Mouse (Mus musculus): ENCODE results near the gene Inka2. TPM values are rescaled to one million over a fixed set of nuclear protein-coding genes. Genes with fewer than 3 reads are reported as not detected.

Inka2 gene
- polyA plus RNA-seq, 1 experiment from 2014 or later = 2.6 TPM

DNA sequence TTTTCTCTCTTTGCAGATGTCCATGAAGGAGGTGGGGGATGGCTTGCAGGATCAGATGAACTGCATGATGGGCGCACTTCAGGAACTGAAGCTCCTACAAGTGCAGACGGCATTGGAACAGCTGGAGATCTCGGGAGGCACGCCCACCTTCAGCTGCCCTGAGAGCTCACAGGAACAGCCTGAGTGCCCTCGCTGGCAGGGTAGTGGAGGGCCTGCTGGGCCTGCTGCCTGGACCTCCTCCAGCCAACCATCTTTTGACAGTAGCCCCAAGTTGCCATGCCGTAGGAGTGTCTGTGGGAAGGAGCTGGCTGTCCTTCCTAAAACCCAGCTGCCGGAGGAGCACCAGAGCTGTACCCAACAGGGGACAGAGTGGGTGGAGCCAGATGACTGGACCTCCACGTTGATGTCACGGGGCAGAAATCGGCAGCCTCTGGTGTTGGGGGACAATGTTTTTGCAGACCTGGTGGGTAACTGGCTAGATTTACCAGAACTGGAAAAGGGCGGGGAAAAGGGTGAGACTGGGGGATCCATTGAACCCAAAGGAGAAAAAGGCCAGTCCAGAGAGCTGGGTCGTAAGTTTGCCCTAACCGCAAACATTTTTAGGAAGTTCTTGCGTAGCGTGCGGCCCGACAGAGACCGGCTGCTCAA is 12.1 kb downstream of the Inka2 start:
- Histone ChIP-seq H3K4me2 (no peak overlapping the region), H3K9ac (no peak overlapping the region), H3K36me3 (0 out of 2 replicates have a peak, but pooled peaks cover 4% of the 10 kb centered on the region), H3K27me3 (no peaks in the 10 kb centered on the region), H3K27ac (no peak overlapping the region), H3K4me1 (peaks cover 16% of the 10 kb centered on the region; the same call in 1 of the 2 replicates), H3K4me3 (no peak overlapping the region), H3K9me3 (no peaks in the 10 kb centered on the region)
- 63% methylated on average over 18 of the region's 18 CpGs for WGBS
- ATAC-seq (ENCODE audit: borderline replicate concordance, extremely low read depth, low FRiP score, low TSS enrichment) = no peak

DNA sequence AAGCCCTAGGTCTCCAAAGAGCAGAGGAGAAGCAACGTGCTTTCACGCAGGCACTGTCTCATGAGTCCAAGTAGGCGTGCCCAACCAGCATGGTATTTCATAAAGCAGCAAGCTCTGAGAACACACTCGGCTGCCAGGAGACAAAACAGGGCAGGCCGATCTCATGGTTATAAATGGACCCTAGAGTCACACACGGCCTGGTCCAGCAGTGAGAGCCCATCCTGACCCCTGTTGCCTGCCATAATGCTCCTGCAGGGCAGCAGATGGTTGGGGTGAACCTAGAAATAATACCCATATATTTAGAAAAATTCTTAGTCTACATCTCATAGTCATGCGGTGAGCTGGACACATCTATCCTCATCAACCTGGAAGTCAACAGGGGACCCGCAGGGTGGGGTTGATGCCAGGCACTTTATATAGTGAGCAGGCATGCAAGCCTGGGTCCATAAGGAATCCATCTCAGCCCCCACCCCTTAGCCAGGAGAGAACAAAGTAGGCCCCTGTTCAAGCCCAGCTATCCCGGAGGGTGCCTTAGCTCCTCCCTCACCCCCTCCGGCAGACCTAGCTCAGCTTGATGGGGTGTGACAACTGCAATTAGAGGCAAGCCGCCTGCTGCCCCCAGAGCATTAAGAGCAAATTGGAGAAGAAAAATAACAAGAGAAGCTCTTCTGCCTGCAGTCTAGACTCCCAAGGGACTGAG is 13.6 kb downstream of the Inka2 start:
- no peak overlapping the region for H3K27ac ChIP-seq

DNA sequence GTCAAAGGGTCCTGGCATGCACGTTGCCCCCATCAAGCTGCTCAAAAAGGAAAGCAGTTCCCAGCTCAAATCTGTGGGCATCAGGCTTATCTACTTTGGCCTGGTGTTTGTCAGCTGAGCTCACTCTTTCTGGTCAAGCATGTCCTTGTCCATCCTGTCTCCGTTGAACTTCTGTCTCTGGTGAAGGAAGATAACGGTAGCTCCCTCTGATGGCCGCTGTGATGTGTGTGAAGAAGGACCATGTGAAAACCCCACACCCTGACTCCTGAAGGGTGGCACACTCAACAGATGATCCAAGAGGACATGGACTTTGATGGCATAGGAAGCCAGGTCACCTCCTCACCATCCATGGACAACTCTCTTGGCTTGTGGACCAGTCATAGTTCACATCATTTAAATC is 14.3 kb downstream of the Inka2 start:
- no peak overlapping the region for H3K9ac ChIP-seq
- 37% methylated on average over 4 of the region's 4 CpGs for WGBS
- peaks cover 16% of the 10 kb centered on the region; the same call in 1 of the 2 replicates for H3K4me1 ChIP-seq
- ATAC-seq (ENCODE audit: borderline replicate concordance, extremely low read depth, low FRiP score, low TSS enrichment) = no peak
- no peaks in the 10 kb centered on the region for H3K27me3 ChIP-seq
- H3K9me3 ChIP-seq = no peaks in the 10 kb centered on the region
- no peak overlapping the region for H3K4me2 ChIP-seq
- H3K36me3 ChIP-seq = 0 out of 2 replicates have a peak, but pooled peaks cover 4% of the 10 kb centered on the region
- H3K27ac ChIP-seq = no peak overlapping the region
- no peak overlapping the region for H3K4me3 ChIP-seq

More for the DNA sequence above, 13.6 kb downstream of the Inka2 start:
- Histone ChIP-seq H3K4me2 (no peak overlapping the region), H3K9me3 (no peaks in the 10 kb centered on the region), H3K36me3 (0 out of 2 replicates have a peak, but pooled peaks cover 4% of the 10 kb centered on the region), H3K4me1 (peaks cover 16% of the 10 kb centered on the region; the same call in 1 of the 2 replicates), H3K4me3 (no peak overlapping the region), H3K9ac (no peak overlapping the region), H3K27me3 (no peaks in the 10 kb centered on the region)
- ATAC-seq (ENCODE audit: borderline replicate concordance, extremely low read depth, low FRiP score, low TSS enrichment) = no peak
- 68% methylated on average over 11 of the region's 11 CpGs for WGBS

DNA sequence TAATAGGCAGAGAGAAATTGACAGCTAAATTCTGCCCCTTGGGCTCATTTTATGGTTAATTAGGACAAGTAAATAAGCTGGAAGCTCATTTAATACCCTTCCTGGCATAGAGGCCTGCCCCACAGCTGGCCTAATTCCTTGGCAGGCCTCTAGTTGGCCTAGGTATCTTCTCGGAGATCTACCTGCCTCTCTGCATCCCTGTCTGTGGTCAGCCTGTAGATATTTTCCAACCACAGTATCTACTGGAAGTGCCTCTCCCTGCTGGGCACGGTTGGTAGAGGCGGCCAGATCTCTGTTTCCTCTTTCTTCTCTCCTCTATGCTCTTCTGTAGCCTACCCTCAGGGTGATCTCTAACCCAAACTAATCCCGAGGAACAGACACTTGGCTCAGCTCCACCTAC is 15.6 kb downstream of the Inka2 start:
- Histone ChIP-seq H3K27ac (no peak overlapping the region), H3K4me1 (0 out of 2 replicates have a peak, but pooled peaks cover 9% of the 10 kb centered on the region), H3K27me3 (no peaks in the 10 kb centered on the region), H3K4me2 (no peak overlapping the region), H3K4me3 (no peak overlapping the region), H3K9me3 (no peaks in the 10 kb centered on the region), H3K9ac (no peak overlapping the region), H3K36me3 (0 out of 2 replicates have a peak, but pooled peaks cover 4% of the 10 kb centered on the region)
- ATAC-seq (ENCODE audit: borderline replicate concordance, extremely low read depth, low FRiP score, low TSS enrichment) = no peak
- 73% methylated on average over 4 of the region's 4 CpGs for WGBS

DNA sequence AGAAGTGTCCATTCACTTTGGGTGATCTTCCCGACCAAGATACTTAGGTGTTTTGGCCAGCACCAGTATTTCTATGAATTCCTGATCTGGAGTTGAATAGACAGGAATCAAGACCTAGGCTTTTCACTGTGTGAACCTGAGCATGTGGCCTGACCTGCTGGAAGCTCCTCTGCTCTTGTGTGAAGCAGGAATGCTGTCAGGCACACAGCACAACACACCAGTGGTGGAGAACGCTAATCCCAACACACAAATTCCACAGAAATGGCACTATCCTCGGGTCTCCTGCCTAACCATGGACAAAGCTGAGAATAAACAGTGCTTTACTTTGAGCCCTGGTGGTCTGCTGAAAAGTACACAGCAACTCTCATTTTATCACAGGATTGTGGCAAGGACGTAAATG is 16.1 kb downstream of the Inka2 start:
- Histone ChIP-seq H3K4me2 (no peak overlapping the region), H3K4me1 (0 out of 2 replicates have a peak, but pooled peaks cover 9% of the 10 kb centered on the region), H3K9me3 (no peaks in the 10 kb centered on the region), H3K4me3 (no peak overlapping the region), H3K27me3 (no peaks in the 10 kb centered on the region), H3K9ac (no peak overlapping the region), H3K36me3 (0 out of 2 replicates have a peak, but pooled peaks cover 4% of the 10 kb centered on the region), H3K27ac (no peak overlapping the region)
- no peak for ATAC-seq (ENCODE audit: borderline replicate concordance, extremely low read depth, low FRiP score, low TSS enrichment)
- WGBS = 60% methylated on average over 4 of the region's 4 CpGs

DNA sequence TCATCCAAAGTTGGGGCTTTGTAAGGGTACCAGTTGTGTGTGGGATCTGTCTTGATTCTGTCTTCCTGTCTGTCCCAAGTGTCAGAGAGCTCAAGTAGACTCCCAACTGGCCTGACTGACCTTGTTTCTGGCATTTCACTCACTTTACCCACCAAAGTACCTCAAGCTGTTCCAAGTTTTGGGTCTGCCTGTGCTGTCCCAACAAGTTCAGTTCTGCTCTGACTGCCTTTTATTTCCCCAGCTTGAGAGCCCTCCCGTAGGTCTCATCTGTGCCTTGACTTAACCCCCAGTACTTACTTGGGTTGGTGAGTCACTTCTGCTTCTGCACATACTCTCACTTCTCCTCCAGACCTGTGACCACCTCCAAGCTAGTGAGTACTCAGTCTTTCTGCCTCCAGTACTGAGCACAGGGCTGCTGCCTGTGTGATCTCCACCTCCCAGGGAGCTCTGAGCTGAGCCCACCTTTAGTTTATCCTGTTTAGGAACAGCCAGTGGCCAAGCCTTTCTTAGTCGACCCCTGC is 17.3 kb downstream of the Inka2 start:
- H3K4me1 ChIP-seq = no peaks in the 10 kb centered on the region
- no peaks in the 10 kb centered on the region for H3K27me3 ChIP-seq
- no peak overlapping the region for H3K4me2 ChIP-seq
- H3K4me3 ChIP-seq = no peak overlapping the region
- H3K36me3 ChIP-seq = 0 out of 2 replicates have a peak, but pooled peaks cover 4% of the 10 kb centered on the region
- H3K27ac ChIP-seq = no peak overlapping the region
- WGBS = 60% methylated on average over 2 of the region's 2 CpGs
- H3K9me3 ChIP-seq = no peaks in the 10 kb centered on the region
- ATAC-seq (ENCODE audit: borderline replicate concordance, extremely low read depth, low FRiP score, low TSS enrichment) = no peak
- no peak overlapping the region for H3K9ac ChIP-seq

DNA sequence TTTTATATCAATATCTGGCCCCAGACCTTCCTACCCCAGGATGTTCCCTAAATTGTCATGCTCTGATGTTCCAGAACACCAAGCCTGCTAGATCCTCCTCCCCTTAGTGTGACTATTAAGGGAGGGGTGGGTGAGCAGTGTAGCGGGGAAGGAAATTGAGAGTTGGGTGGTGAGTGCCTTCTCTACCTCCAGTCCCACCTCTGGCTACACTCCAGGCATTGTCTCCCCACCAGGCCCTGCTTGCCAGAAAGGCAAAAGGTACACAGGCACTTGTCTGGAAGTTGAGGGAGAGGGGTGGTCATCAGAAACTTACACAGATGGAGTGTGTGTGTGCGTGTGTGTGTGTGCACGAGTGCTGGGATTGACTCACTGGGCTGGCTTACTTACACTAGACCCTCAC is 18.1 kb downstream of the Inka2 start:
- Histone ChIP-seq H3K4me3 (no peak overlapping the region), H3K4me1 (no peaks in the 10 kb centered on the region), H3K27me3 (no peaks in the 10 kb centered on the region), H3K4me2 (no peak overlapping the region), H3K9ac (no peak overlapping the region), H3K36me3 (0 out of 2 replicates have a peak, but pooled peaks cover 1% of the 10 kb centered on the region), H3K9me3 (no peaks in the 10 kb centered on the region), H3K27ac (no peak overlapping the region)
- ATAC-seq (ENCODE audit: borderline replicate concordance, extremely low read depth, low FRiP score, low TSS enrichment) = no peak
- 81% methylated on average over 3 of the region's 3 CpGs for WGBS

DNA sequence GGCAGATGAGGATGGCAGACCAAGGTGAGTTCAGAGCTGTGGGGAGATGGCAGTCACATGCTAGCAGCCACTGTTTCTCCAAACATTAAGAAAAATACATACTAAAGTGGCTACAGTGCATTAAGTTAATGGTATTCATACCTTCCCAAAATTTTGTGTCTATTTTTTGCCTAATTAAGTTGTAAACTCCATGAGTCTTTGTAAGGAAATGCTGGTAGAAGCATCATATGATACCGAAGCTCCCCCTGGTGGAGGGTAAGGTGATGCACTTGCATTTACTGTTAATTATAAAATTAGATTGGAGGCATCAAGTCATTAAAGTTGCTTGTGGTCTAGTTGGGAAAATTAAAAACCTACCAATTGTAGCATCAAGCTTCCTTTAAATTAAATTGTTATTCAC is 21.6 kb downstream of the Inka2 start:
- no peak overlapping the region for H3K27ac ChIP-seq
- H3K4me3 ChIP-seq = no peak overlapping the region
- H3K9me3 ChIP-seq = no peaks in the 10 kb centered on the region
- no peak overlapping the region for H3K9ac ChIP-seq
- no peak for ATAC-seq (ENCODE audit: borderline replicate concordance, extremely low read depth, low FRiP score, low TSS enrichment)
- peaks cover 11% of the 10 kb centered on the region; the same call in 1 of the 2 replicates for H3K36me3 ChIP-seq
- H3K4me2 ChIP-seq = no peak overlapping the region
- no peaks in the 10 kb centered on the region for H3K27me3 ChIP-seq
- WGBS = 0% methylated on average over 1 of the region's 1 CpGs
- H3K4me1 ChIP-seq = no peaks in the 10 kb centered on the region

DNA sequence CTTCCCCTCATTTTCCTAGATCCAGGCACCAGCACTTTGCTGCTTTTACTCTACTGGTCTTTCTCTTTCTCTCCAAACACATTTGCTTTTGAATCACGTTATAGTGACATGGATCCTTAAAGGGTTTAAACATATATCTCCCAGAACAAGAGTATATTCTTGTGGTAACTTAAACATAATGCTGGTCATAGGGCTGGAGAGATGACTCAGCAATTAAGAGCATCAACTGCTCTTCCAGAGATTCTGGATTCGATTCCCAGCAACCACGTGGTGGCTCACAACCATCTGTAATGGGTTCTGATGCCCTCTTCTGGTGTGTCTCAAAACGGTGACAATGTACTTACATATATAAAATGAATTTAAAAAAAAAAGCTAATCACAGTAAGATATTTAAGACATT is 28.0 kb downstream of the Inka2 start:
- H3K27me3 ChIP-seq = no peaks in the 10 kb centered on the region
- H3K9me3 ChIP-seq = no peaks in the 10 kb centered on the region
- ATAC-seq (ENCODE audit: borderline replicate concordance, extremely low read depth, low FRiP score, low TSS enrichment) = no peak
- no peak overlapping the region for H3K4me2 ChIP-seq
- WGBS = 91% methylated on average over 4 of the region's 4 CpGs
- H3K9ac ChIP-seq = no peak overlapping the region
- no peak overlapping the region for H3K27ac ChIP-seq
- no peaks in the 10 kb centered on the region; the same call in 1 of the 2 replicates for H3K4me1 ChIP-seq
- no peak overlapping the region for H3K4me3 ChIP-seq
- peaks cover 33% of the 10 kb centered on the region; the same call in 1 of the 2 replicates for H3K36me3 ChIP-seq

DNA sequence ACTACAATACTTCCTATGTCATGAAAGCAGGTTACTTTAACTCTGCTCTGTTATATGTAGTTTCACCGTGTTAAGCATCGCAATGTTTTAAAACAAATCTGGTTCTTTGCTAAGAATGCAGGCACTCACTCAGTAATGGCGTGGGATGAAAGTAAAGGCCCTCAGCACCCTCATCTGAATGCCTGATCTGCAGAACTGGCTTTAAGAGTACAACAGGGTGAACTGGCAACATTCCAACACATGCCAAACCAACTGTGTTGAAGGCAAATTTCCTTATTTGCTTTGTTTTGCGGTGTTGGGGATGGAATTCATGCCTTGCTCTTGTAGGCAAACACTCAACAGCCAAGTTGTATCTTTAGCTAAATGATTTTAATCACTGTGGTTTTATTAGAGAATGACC is 29.1 kb downstream of the Inka2 start:
- Histone ChIP-seq H3K9ac (no peak overlapping the region), H3K9me3 (no peaks in the 10 kb centered on the region), H3K4me2 (no peak overlapping the region), H3K36me3 (peaks cover 36% of the 10 kb centered on the region; the same call in 1 of the 2 replicates), H3K27ac (no peak overlapping the region), H3K27me3 (no peaks in the 10 kb centered on the region), H3K4me1 (no peaks in the 10 kb centered on the region; the same call in 1 of the 2 replicates), H3K4me3 (no peak overlapping the region)
- no peak for ATAC-seq (ENCODE audit: borderline replicate concordance, extremely low read depth, low FRiP score, low TSS enrichment)
- WGBS = 69% methylated on average over 4 of the region's 4 CpGs

DNA sequence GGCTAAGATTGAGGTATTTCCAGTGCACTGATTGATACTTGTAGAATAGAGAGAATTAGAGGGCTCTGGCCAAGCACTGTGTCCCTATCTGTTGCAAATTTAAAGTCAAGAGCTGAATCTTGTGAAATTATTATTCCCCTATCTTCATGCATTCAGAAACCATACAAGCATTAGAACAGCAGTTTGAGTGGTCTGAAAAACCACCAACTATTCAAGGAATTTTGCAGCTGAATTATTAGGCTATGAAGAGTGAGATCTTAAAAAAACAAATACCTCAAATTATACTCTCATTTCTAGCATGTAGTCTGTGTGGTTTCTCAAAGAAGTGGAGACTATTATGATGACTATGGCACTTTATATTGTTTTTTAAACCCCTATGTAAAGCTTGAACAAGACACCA is 30.9 kb downstream of the Inka2 start:
- H3K27me3 ChIP-seq = no peaks in the 10 kb centered on the region
- peak overlapping the region; percentile 31; the same call in 1 of the 2 replicates for H3K27ac ChIP-seq
- H3K36me3 ChIP-seq = peaks cover 37% of the 10 kb centered on the region; the same call in 1 of the 2 replicates
- H3K9me3 ChIP-seq = no peaks in the 10 kb centered on the region
- no peak overlapping the region for H3K4me3 ChIP-seq
- no peak overlapping the region for H3K9ac ChIP-seq
- H3K4me1 ChIP-seq = no peaks in the 10 kb centered on the region; the same call in 1 of the 2 replicates
- H3K4me2 ChIP-seq = no peak overlapping the region
- ATAC-seq (ENCODE audit: borderline replicate concordance, extremely low read depth, low FRiP score, low TSS enrichment) = no peak

DNA sequence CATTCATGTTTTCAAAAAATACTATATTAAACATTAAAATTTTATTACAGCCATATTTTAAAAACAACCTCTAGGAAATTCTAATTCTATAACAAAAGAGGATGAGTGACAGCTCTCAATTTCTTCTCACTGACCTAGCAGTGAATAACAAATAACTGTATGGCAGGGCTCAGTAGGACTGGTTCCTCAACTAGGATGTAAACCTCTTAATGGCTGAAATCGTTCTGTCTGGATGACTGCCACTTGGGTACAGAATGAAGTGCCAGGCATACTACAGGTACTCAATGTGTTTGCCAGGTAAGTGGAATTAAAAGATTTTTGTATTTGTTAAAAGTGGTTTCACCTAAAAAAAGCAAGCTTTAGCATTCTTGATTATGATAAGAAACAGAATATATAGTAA is 31.7 kb downstream of the Inka2 start:
- Histone ChIP-seq H3K27me3 (no peaks in the 10 kb centered on the region), H3K9me3 (no peaks in the 10 kb centered on the region), H3K36me3 (peaks cover 29% of the 10 kb centered on the region; the same call in 1 of the 2 replicates), H3K4me3 (no peak overlapping the region), H3K4me1 (no peaks in the 10 kb centered on the region; the same call in 1 of the 2 replicates), H3K9ac (no peak overlapping the region), H3K4me2 (no peak overlapping the region), H3K27ac (no peak overlapping the region)
- 55% methylated on average over 1 of the region's 1 CpGs for WGBS
- no peak for ATAC-seq (ENCODE audit: borderline replicate concordance, extremely low read depth, low FRiP score, low TSS enrichment)
